Mouse (Mus musculus): ENCODE data around the gene Rrp9. TPM values are rescaled to one million over a fixed set of nuclear protein-coding genes. Genes with fewer than 3 reads are reported as not detected.

The Rrp9 gene
- total RNA-seq, 2 experiments from 2014 or later, result 17.7 to 19.4 TPM

GRCm38 (mm10) chr9:106519909-106520308 lies 44.1 kb downstream of the Rrp9 start:
- no peak for DNase-seq

GRCm38 (mm10) chr9:106531833-106532232 lies 56.1 kb downstream of the Rrp9 start:
- no peak for DNase-seq

DNA sequence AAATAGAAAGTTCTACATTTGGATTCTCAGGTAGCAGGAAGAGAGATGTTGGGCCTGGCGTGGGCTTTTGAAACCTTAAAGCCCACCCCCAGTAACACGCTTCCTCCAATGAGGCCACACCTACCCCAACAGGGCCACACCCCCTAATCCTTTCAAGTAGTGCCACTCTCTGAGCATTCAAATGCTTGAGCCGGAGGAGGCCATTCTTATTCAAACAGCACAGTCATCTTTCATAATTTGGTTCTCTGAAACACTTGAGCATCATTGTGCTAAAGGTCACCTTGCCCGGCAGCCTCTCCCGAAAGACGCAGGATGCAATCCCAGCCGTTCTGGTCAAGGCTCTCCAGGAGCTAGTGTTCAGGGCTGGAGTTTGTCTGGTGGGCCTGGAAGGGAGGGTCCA lies 58.5 kb downstream of the Rrp9 start:
- DNase-seq, result no peak

DNA sequence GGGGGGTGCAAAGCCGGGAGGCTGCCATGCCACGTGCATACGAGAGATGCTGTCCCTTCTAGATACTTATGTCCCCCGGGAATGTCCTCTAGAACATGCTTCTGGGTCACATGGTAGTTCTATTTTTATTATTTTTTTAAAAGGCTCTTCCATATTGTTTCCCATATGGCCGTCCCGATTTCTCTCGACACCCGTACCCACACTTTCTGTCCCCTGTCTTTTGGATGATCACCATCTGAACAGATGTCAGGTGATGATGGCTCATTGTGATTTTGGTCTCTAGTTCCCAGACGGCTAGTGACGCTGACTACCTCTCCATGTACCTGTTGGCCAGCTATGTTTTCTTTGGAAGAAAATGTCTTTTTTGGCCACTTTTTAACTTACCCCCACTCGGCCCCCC lies 59.2 kb downstream of the Rrp9 start:
- DNase-seq, result no peak

Other genes with a start within 250 kb of the Rrp9 start
- 100 to 1,000 TPM; 152 to 165 TPM for gene Alas1, start 227.3 kb upstream of the Rrp9 start, total RNA-seq (2021)
- 1 to 10 TPM; 3.7 to 5.2 TPM for gene Poc1a, start 194.9 kb upstream of the Rrp9 start, total RNA-seq (2021)
- 10 to 100 TPM; 16.0 to 19.9 TPM for gene Dusp7, start 107.3 kb upstream of the Rrp9 start, total RNA-seq (2021)
- gene Rpl29, start 46.5 kb upstream of the Rrp9 start, total RNA-seq (2021), result 100 to 1,000 TPM; 456 to 462 TPM
- gene Acy1, start 37.6 kb upstream of the Rrp9 start, total RNA-seq (2021), result 10 to 100 TPM; 12.3 to 12.5 TPM
- gene Abhd14b, start 28.5 kb upstream of the Rrp9 start, total RNA-seq (2021), result 1 to 10 TPM; 6.3 to 7.5 TPM
- gene Abhd14a, start 28.3 kb upstream of the Rrp9 start, total RNA-seq (2021), result 10 to 100 TPM; 13.5 to 15.3 TPM
- gene Pcbp4, start 22.7 kb upstream of the Rrp9 start, total RNA-seq (2021), result 10 to 100 TPM; 54.2 to 68.2 TPM
- under 1 TPM; 0.19 to 0.52 TPM for gene Gpr62, start 10.0 kb upstream of the Rrp9 start, total RNA-seq (2021)
- gene Parp3, start 986 bp downstream of the Rrp9 start, total RNA-seq (2021), result 10 to 100 TPM; 51.6 to 55.7 TPM
- not detected for gene Iqcf1, start 24.0 kb downstream of the Rrp9 start, total RNA-seq (2021)
- not detected for gene Iqcf5, start 38.6 kb downstream of the Rrp9 start, total RNA-seq (2021)
- not detected for gene Iqcf3, start 85.7 kb downstream of the Rrp9 start, total RNA-seq (2021)
- gene Iqcf4, start 95.0 kb downstream of the Rrp9 start, total RNA-seq (2021), result not detected
- not detected for gene Iqcf6, start 150.6 kb downstream of the Rrp9 start, total RNA-seq (2021)
- under 1 TPM in 1 of 2 experiments, not detected in 1; 0.09 TPM for gene Grm2, start 180.1 kb downstream of the Rrp9 start, total RNA-seq (2021)
- gene Tex264, start 210.0 kb downstream of the Rrp9 start, total RNA-seq (2021), result 10 to 100 TPM; 18.9 to 21.7 TPM

All from gastrocnemius, postnatal 10 days (tissue).